Mouse (Mus musculus): ENCODE results near the gene Tfcp2. TPM values are rescaled to one million over a fixed set of nuclear protein-coding genes. Genes with fewer than 3 reads are reported as not detected.

Gene Tfcp2
- polyA plus RNA-seq (2015; fragmentation: Nextera tagmentation; extraction: Ambion mirVana): 3.5 and 4.3 TPM in 2 replicates

GRCm38 (mm10) chr15:100551326-100552307 is at the start of gene Tfcp2:
Tfcp2 (minus strand) TSS chr15:100552008.
- peak within 1 kb of the TSS; percentile 91 for H3K4me3 ChIP-seq (ENCODE audit: low read depth, low read length)
- no peaks in the 10 kb centered on the region for H3K27me3 ChIP-seq (ENCODE audit: control insufficient read depth, insufficient read depth, low read depth, low read length)
- ATAC-seq (ENCODE audit: low read depth): peak; percentile 99
- H3K36me3 ChIP-seq (ENCODE audit: control insufficient read depth, insufficient read depth): no peaks in the 10 kb centered on the region
- peak within 1 kb of the TSS; percentile 85 for H3K27ac ChIP-seq (ENCODE audit: low read length)
- WGBS (ENCODE audit: insufficient replicate concordance): under 1% methylated on average over 84 of the region's 84 CpGs
- peak within 1 kb of the TSS; percentile 92 for H3K4me2 ChIP-seq (ENCODE audit: low read depth, low read length)
- H3K9ac ChIP-seq (ENCODE audit: low read depth, low read length): peak within 1 kb of the TSS; percentile 89
- no peaks in the 10 kb centered on the region for H3K9me3 ChIP-seq (replicated peaks; ENCODE audit: control insufficient read depth, low read length)
- peaks cover 23% of the 10 kb centered on the region for H3K4me1 ChIP-seq (ENCODE audit: control insufficient read depth, low read depth, low read length)

DNA sequence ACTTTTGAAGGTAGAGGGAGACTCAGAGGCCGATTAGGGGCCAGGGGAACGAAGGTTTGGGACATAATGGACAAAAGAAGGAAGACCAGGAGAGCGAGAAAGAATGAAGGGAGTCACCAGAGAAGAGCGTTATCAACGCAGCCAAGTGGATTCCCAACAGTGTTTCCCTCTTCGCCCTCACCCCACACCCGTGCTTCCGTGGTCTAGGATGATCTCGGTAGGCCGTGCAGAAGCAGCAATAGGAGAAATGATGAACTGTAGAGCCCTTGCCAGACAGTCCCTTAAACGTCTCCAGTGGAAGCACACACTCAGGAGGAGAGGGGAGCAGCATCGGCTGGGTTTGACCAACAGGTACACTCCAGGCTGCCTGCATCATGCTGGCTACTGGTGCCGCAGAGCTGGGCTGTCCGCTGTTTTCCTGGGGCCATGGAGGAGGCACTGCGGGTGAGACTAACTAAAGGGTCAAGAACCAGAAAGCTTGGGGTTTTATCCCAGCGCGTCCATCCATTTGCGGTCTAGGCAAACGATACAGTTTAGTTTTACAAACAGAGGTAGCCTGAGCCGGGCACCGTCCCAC is 49.0 kb upstream of the Tfcp2 start:
- H3K9me3 ChIP-seq (replicated peaks; ENCODE audit: control insufficient read depth, low read length): no peaks in the 10 kb centered on the region
- peaks cover 5% of the 10 kb centered on the region; the same call in 1 of the 2 replicates for H3K4me1 ChIP-seq (ENCODE audit: control insufficient read depth, low read depth, low read length)
- no peaks in the 10 kb centered on the region for H3K36me3 ChIP-seq (ENCODE audit: control insufficient read depth, insufficient read depth)
- H3K4me2 ChIP-seq (ENCODE audit: low read depth, low read length): peak overlapping the region; percentile 61; the same call in 1 of the 2 replicates
- H3K4me3 ChIP-seq (ENCODE audit: low read depth, low read length): no peak overlapping the region; the same call in 1 of the 2 replicates
- H3K27me3 ChIP-seq (ENCODE audit: control insufficient read depth, insufficient read depth, low read depth, low read length): peaks cover 60% of the 10 kb centered on the region
- no peak overlapping the region for H3K9ac ChIP-seq (ENCODE audit: low read depth, low read length)
- no peak overlapping the region for H3K27ac ChIP-seq (ENCODE audit: low read length)
- no peak for ATAC-seq (ENCODE audit: low read depth)
- 16% methylated on average over 21 of the region's 21 CpGs for WGBS (ENCODE audit: insufficient replicate concordance)

- no peak for ATAC-seq (ENCODE audit: low read depth)
- H3K4me1 ChIP-seq (ENCODE audit: control insufficient read depth, low read depth, low read length): peaks cover 5% of the 10 kb centered on the region; the same call in 1 of the 2 replicates
- H3K27me3 ChIP-seq (ENCODE audit: control insufficient read depth, insufficient read depth, low read depth, low read length): peaks cover 55% of the 10 kb centered on the region
- peak overlapping the region; percentile 51 for H3K4me3 ChIP-seq (ENCODE audit: low read depth, low read length)
- H3K36me3 ChIP-seq (ENCODE audit: control insufficient read depth, insufficient read depth): no peaks in the 10 kb centered on the region
- no peak overlapping the region for H3K27ac ChIP-seq (ENCODE audit: low read length)
- WGBS (ENCODE audit: insufficient replicate concordance): 1% methylated on average over 35 of the region's 35 CpGs
- peak overlapping the region; percentile 2; the same call in 1 of the 2 replicates for H3K9ac ChIP-seq (ENCODE audit: low read depth, low read length)
- H3K9me3 ChIP-seq (replicated peaks; ENCODE audit: control insufficient read depth, low read length): no peaks in the 10 kb centered on the region
- H3K4me2 ChIP-seq (ENCODE audit: low read depth, low read length): peak overlapping the region; percentile 61
Measured at GRCm38 (mm10) chr15:100600047-100600695, 48.4 kb upstream of the Tfcp2 start.

DNA sequence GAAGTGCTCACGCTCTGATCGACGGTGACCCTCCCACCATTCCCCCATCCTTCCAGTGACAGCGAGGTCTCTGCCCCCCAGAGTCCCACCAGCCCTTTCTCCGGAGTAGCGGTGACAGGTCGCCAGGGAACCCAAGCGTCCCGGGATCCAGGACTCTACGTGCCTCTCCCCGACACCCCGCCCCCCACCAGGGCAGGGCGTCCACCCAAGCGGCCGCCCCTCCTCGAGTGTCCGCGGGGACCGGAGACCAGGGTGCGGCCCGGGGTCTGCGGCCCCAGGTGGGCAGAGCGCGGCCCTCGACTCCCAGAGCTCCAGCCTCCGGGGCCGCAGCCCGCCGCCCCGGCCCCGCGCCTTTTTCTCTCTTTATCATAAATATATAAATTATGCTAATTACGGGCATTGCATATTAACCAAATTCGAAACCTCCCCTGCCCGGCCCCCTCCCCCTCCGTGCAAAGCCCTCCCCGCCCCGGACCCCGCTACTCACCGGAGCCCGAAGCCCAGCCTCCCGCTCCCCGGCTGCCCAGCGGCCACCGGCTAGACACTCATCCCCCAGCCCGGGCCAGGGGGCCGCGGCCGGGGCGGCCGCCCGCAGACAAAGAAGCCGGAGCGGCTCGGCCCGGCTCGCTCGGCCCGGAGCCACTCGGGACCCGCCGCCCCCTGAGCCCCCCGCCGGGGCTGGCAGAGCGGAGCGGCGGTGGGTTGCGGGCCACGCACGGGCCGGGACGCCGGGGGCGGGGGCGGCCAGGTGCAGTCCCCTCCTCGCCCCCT is 47.7 kb upstream of the Tfcp2 start, which contains the start of gene Pou6f1:
TSS of gene Pou6f1 (minus strand) at position 709 of the 771 bp plus-strand sequence.
- H3K4me1 ChIP-seq (ENCODE audit: control insufficient read depth, low read depth, low read length): peaks cover 3% of the 10 kb centered on the region; the same call in 1 of the 2 replicates
- H3K27me3 ChIP-seq (ENCODE audit: control insufficient read depth, insufficient read depth, low read depth, low read length): peaks cover 49% of the 10 kb centered on the region
- H3K27ac ChIP-seq (ENCODE audit: low read length): no peak within 1 kb of the TSS
- H3K36me3 ChIP-seq (ENCODE audit: control insufficient read depth, insufficient read depth): no peaks in the 10 kb centered on the region
- H3K9ac ChIP-seq (ENCODE audit: low read depth, low read length): peak within 1 kb of the TSS; percentile 17
- H3K4me2 ChIP-seq (ENCODE audit: low read depth, low read length): peak within 1 kb of the TSS; percentile 61
- peak within 1 kb of the TSS; percentile 51 for H3K4me3 ChIP-seq (ENCODE audit: low read depth, low read length)
- under 1% methylated on average over 58 of the region's 76 CpGs for WGBS (ENCODE audit: insufficient replicate concordance)
- H3K9me3 ChIP-seq (replicated peaks; ENCODE audit: control insufficient read depth, low read length): no peaks in the 10 kb centered on the region
- ATAC-seq (ENCODE audit: low read depth): peak; percentile 37; the same call in 1 of the 2 replicates

DNA sequence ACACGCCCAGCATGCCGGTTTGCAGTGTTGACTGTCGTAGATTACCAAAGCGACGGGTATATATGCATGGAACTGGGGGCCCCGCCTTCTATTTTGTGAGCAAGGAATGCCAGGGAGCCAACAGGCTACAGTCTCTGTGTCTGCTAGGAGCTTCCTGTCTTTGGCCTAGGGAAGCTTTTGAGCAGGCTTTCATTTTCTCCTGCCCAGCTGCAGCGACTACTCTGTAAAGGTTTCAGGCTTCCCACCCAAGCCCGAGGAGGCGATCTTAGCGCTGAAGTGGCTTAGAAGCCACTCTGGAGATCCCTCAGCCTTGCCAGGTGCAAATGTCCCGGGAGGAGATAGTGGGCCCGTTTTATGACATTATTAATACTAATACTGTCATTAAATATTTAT is 47.1 kb upstream of the Tfcp2 start:
- peak overlapping the region; percentile 17; the same call in 1 of the 2 replicates for H3K9ac ChIP-seq (ENCODE audit: low read depth, low read length)
- peak overlapping the region; percentile 51 for H3K4me3 ChIP-seq (ENCODE audit: low read depth, low read length)
- WGBS (ENCODE audit: insufficient replicate concordance): 2% methylated on average over 12 of the region's 12 CpGs
- H3K27me3 ChIP-seq (ENCODE audit: control insufficient read depth, insufficient read depth, low read depth, low read length): peaks cover 49% of the 10 kb centered on the region
- H3K4me2 ChIP-seq (ENCODE audit: low read depth, low read length): peak overlapping the region; percentile 61
- ATAC-seq (ENCODE audit: low read depth): 0 out of 2 replicates have a peak, but pooled peaks have one; percentile 16
- H3K9me3 ChIP-seq (replicated peaks; ENCODE audit: control insufficient read depth, low read length): no peaks in the 10 kb centered on the region
- no peaks in the 10 kb centered on the region for H3K36me3 ChIP-seq (ENCODE audit: control insufficient read depth, insufficient read depth)
- peaks cover 2% of the 10 kb centered on the region; the same call in 1 of the 2 replicates for H3K4me1 ChIP-seq (ENCODE audit: control insufficient read depth, low read depth, low read length)
- no peak overlapping the region for H3K27ac ChIP-seq (ENCODE audit: low read length)

DNA sequence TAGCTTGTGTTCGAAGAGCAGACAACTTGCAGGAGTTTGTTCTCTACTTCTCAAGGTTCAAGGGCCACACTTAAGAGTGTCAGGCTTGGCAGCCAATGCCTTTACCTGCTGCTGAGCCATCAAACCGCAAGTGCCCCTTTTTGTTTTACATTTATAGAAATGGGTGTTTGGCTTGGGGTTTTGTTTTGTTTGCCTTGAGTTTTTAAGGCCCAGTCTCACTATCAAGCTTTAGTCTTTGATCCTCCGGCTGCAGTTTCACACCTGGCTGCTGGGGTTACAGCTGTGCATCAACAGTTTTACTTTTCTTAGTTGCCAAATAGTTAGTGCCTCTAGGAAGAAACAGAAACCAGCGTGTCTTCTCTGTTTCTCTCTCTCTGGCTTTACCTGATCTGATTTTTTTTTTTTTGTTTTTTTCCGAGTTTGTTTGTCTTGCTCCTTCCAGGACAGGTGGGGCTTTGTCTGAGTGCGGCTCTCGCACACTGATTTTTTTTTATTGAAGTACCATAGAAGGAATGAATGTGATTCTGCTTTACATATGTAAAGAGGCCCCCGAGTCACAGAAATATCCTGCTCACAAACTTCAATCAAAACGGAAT is 46.6 kb upstream of the Tfcp2 start:
- H3K9ac ChIP-seq (ENCODE audit: low read depth, low read length): no peak overlapping the region
- peaks cover 2% of the 10 kb centered on the region; the same call in 1 of the 2 replicates for H3K4me1 ChIP-seq (ENCODE audit: control insufficient read depth, low read depth, low read length)
- no peak overlapping the region for H3K27ac ChIP-seq (ENCODE audit: low read length)
- 16% methylated on average over 9 of the region's 9 CpGs for WGBS (ENCODE audit: insufficient replicate concordance)
- H3K4me2 ChIP-seq (ENCODE audit: low read depth, low read length): peak overlapping the region; percentile 61
- peaks cover 46% of the 10 kb centered on the region for H3K27me3 ChIP-seq (ENCODE audit: control insufficient read depth, insufficient read depth, low read depth, low read length)
- no peaks in the 10 kb centered on the region for H3K9me3 ChIP-seq (replicated peaks; ENCODE audit: control insufficient read depth, low read length)
- H3K36me3 ChIP-seq (ENCODE audit: control insufficient read depth, insufficient read depth): no peaks in the 10 kb centered on the region
- H3K4me3 ChIP-seq (ENCODE audit: low read depth, low read length): peak overlapping the region; percentile 51
- ATAC-seq (ENCODE audit: low read depth): no peak

DNA sequence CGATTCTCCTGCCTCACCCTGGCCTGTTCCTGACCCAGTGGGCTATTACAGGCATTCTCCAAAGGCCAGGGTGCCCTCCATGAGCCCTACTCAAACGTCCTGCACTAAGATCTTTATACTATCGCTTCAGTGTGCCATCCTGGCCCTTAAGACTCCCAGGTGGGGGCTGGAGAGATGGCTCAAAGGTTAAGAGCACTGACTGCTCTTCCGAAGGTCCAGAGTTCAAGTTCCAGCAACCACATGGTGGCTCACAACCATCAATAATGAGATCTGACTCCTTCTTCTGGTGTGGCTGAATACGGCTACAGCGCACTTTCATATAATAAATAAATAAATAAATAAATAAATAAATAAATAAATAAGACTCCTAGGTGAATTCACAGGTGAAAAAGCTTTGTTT is 41.0 kb upstream of the Tfcp2 start:
- Histone ChIP-seq H3K9me3 (replicated peaks; ENCODE audit: control insufficient read depth, low read length) (no peaks in the 10 kb centered on the region), H3K4me3 (ENCODE audit: low read depth, low read length) (no peak overlapping the region), H3K27me3 (ENCODE audit: control insufficient read depth, insufficient read depth, low read depth, low read length) (peaks cover 4% of the 10 kb centered on the region), H3K4me2 (ENCODE audit: low read depth, low read length) (no peak overlapping the region), H3K36me3 (ENCODE audit: control insufficient read depth, insufficient read depth) (no peaks in the 10 kb centered on the region), H3K9ac (ENCODE audit: low read depth, low read length) (no peak overlapping the region), H3K4me1 (ENCODE audit: control insufficient read depth, low read depth, low read length) (no peaks in the 10 kb centered on the region), H3K27ac (ENCODE audit: low read length) (no peak overlapping the region)
- no peak for ATAC-seq (ENCODE audit: low read depth)
- WGBS (ENCODE audit: insufficient replicate concordance): 64% methylated on average over 6 of the region's 6 CpGs

DNA sequence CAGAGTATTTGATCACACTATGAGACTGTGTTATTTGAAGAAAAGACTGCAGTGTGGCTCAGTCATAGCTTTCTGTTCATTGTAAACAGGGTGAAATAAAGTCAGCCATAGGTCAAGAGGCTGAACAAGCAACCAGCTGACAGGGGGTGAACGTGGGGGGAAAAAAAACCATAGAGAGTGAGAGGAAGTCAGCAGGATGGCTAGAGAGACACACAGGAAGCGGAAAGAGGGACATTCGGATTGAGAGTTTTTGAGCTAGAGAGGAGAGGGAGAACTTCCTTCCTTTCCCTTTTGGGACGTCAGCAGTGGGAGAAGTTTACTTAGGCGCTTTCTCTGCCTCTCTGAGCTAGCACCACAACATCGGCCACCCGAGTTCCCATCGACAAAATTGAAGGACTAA is 38.6 kb upstream of the Tfcp2 start:
- Histone ChIP-seq H3K27me3 (ENCODE audit: control insufficient read depth, insufficient read depth, low read depth, low read length) (no peaks in the 10 kb centered on the region), H3K4me2 (ENCODE audit: low read depth, low read length) (no peak overlapping the region), H3K9me3 (replicated peaks; ENCODE audit: control insufficient read depth, low read length) (no peaks in the 10 kb centered on the region), H3K9ac (ENCODE audit: low read depth, low read length) (no peak overlapping the region), H3K4me1 (ENCODE audit: control insufficient read depth, low read depth, low read length) (no peaks in the 10 kb centered on the region), H3K4me3 (ENCODE audit: low read depth, low read length) (no peak overlapping the region), H3K36me3 (ENCODE audit: control insufficient read depth, insufficient read depth) (no peaks in the 10 kb centered on the region), H3K27ac (ENCODE audit: low read length) (no peak overlapping the region)
- no peak for ATAC-seq (ENCODE audit: low read depth)
- 42% methylated on average over 8 of the region's 8 CpGs for WGBS (ENCODE audit: insufficient replicate concordance)

Data from liver, embryonic 16.5 days (tissue).